Mouse (Mus musculus) thymus, adult 2 months (tissue): Measurements from ENCODE around the gene Heatr5a.

Experiments
- CTCF ChIP-seq: fragments of 200-500 bp; IDR thresholded peaks from 2 replicates; pipeline ENCODE4 v1.5.1; 2012; ENCODE audit warnings: mild to moderate bottlenecking, control low read depth, low read length, moderate library complexity, borderline replicate concordance; ENCODE audit not compliant: control insufficient read depth, poor library complexity, insufficient read depth; ENCODE audit errors: extremely low read depth
- POLR2A ChIP-seq: fragments of 200-500 bp; IDR thresholded peaks from 2 replicates; pipeline ENCODE4 v1.6.1; 2012; ENCODE audit warnings: mild to moderate bottlenecking, low read length, control low read depth, moderate library complexity; ENCODE audit not compliant: control insufficient read depth, poor library complexity, insufficient read depth; ENCODE audit errors: extremely low read depth

GRCm38 (mm10) chr12:51856768-51857295 is 114.3 kb downstream of the Heatr5a start:
- TF ChIP-seq CTCF (no peak), POLR2A (no peak)
